Mouse (Mus musculus) embryonic facial prominence, embryonic 15.5 days (tissue): Measurements from ENCODE around the gene Brix1. TPM values are rescaled to one million over a fixed set of nuclear protein-coding genes. Genes with fewer than 3 reads are reported as not detected.

Experiments
- ATAC-seq: fragments of 200-750 bp; cut with Nextera tagmentation; 2 replicates; pipeline ENCODE4 v1.8.0; 2017; ENCODE audit warnings: low read depth, moderate TSS enrichment; ENCODE audit not compliant: insufficient number of reproducible peaks, low FRiP score, low TSS enrichment
- H3K27ac ChIP-seq: fragments of 300-500 bp; sonication (generic); replicated peaks from 2 replicates; pipeline ENCODE4 v1.5.1; 2015; ENCODE audit warnings: mild to moderate bottlenecking, inconsistent platforms
- H3K27me3 ChIP-seq: fragments of 300-500 bp; sonication (generic); 2 replicates; pipeline ENCODE4 v1.6.1; 2015; ENCODE audit warnings: inconsistent platforms
- H3K36me3 ChIP-seq: fragments of 300-500 bp; sonication (generic); 2 replicates; pipeline ENCODE4 v1.6.1; 2015; ENCODE audit warnings: mild to moderate bottlenecking, inconsistent platforms
- H3K4me1 ChIP-seq: fragments of 300-500 bp; sonication (generic); 2 replicates; pipeline ENCODE4 v1.6.1; 2015; ENCODE audit warnings: inconsistent platforms
- H3K4me2 ChIP-seq: fragments of 300-500 bp; sonication (generic); replicated peaks from 2 replicates; pipeline ENCODE4 v1.6.1; 2015; ENCODE audit warnings: mild to moderate bottlenecking, inconsistent platforms
- H3K4me3 ChIP-seq: fragments of 300-500 bp; sonication (generic); replicated peaks from 2 replicates; pipeline ENCODE4 v1.5.1; 2015; ENCODE audit warnings: mild to moderate bottlenecking, inconsistent platforms
- H3K9ac ChIP-seq: fragments of 300-500 bp; sonication (generic); 2 replicates; pipeline ENCODE4 v1.6.1; 2015; ENCODE audit warnings: inconsistent platforms
- H3K9me3 ChIP-seq: fragments of 300-500 bp; sonication (generic); replicated peaks from 2 replicates; pipeline ENCODE4 v1.6.1; 2016; ENCODE audit warnings: inconsistent platforms
- WGBS: fragments of 180-500 bp; shearing (Covaris S2); methylation state at CpG from one replicate; pipeline ENCODE4 v1.1.7; 2015; 5-methylcytosine and 5-hydroxymethylcytosine counted together
- polyA plus RNA-seq: library from polyadenylated mRNA; unstranded; fragments of >200 nt; fragmentation: Nextera tagmentation; extraction: Ambion mirVana; gene quantifications from 2 replicates; pipeline ENCODE4 v1.2.1, GENCODE M21; 2015

Gene Brix1
- polyA plus RNA-seq, 1 experiment from 2014 or later, result 86.0 TPM

DNA sequence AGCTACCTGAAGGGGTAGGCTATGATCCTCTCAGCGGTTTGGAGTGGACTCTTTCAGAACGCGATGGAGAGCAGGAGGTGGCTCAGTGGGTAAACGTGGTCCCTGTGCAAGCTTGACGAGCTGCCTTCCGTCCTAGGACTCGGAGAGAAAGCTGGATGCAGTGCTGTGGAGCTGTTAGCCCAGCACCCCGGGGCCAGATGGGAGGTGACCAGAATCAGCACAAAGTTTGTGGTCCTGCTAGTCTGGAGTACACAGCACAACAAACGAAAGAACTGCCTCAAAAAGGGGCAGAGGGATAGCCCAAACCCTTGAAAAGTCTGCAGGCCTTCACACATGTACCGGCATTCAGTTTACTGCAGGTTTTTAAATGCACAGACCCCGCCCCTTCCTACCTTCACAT is 10.2 kb upstream of the Brix1 start:
- peaks cover 18% of the 10 kb centered on the region for H3K36me3 ChIP-seq
- no peak overlapping the region for H3K4me3 ChIP-seq
- 91% methylated on average over 11 of the region's 11 CpGs for WGBS
- no peak for ATAC-seq
- H3K4me2 ChIP-seq, result no peak overlapping the region
- H3K9me3 ChIP-seq, result no peaks in the 10 kb centered on the region
- H3K9ac ChIP-seq, result no peak overlapping the region
- no peaks in the 10 kb centered on the region for H3K27me3 ChIP-seq
- no peak overlapping the region for H3K27ac ChIP-seq
- no peaks in the 10 kb centered on the region for H3K4me1 ChIP-seq

DNA sequence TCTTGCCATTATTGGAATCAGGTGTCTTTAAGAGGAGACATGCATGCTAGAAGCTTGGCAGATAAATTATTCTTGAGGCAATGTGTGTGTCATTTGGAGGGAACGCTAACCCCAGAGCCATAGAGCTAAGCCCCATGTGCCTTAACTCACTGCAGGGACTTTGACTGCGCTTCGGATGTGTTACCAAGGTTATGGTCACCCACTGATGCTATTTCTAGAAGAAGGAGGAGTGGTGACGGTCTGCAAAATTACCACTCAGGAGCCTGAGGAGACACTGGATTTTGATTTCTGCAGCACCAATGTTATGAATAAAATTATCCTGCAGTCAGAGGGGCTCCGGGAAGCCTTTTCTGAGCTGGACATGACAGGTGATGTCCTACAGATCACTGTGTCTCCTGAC is 4.4 kb upstream of the Brix1 start:
- no peak overlapping the region for H3K9ac ChIP-seq
- ATAC-seq, result no peak
- H3K27me3 ChIP-seq, result no peaks in the 10 kb centered on the region
- peaks cover 15% of the 10 kb centered on the region for H3K4me1 ChIP-seq
- peaks cover 22% of the 10 kb centered on the region for H3K36me3 ChIP-seq
- H3K4me3 ChIP-seq, result no peak overlapping the region
- no peak overlapping the region for H3K27ac ChIP-seq
- no peak overlapping the region for H3K4me2 ChIP-seq
- 71% methylated on average over 5 of the region's 5 CpGs for WGBS
- H3K9me3 ChIP-seq, result no peaks in the 10 kb centered on the region

DNA sequence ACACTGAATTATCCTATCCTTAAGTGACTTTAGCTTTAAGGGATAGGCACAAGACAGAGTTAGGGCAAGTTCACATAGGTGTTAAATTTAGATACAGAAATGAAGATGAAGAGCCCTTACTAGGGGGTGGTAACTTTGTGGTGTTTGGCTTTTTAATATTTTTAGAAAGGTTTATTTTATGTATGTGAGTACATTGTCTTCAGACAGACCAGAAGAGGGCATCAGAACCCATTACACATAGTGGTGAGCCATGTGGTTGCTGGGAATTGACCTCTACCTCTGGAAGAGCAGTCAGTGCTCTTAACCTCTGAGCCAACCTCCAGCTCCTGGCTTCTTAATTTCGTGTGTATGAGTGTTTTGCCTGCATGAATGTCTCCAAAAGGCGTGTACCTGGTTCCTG is 1.5 kb upstream of the Brix1 start:
- no peak overlapping the region for H3K27ac ChIP-seq
- H3K27me3 ChIP-seq, result no peaks in the 10 kb centered on the region
- peaks cover 23% of the 10 kb centered on the region for H3K36me3 ChIP-seq
- peaks cover 25% of the 10 kb centered on the region for H3K4me1 ChIP-seq
- ATAC-seq, result no peak
- H3K4me2 ChIP-seq, result peak overlapping the region; percentile 77
- H3K9ac ChIP-seq, result no peak overlapping the region
- peak overlapping the region; percentile 80; the same call in 1 of the 2 replicates for H3K4me3 ChIP-seq
- WGBS, result 47% methylated on average over 2 of the region's 2 CpGs
- H3K9me3 ChIP-seq, result no peaks in the 10 kb centered on the region

DNA sequence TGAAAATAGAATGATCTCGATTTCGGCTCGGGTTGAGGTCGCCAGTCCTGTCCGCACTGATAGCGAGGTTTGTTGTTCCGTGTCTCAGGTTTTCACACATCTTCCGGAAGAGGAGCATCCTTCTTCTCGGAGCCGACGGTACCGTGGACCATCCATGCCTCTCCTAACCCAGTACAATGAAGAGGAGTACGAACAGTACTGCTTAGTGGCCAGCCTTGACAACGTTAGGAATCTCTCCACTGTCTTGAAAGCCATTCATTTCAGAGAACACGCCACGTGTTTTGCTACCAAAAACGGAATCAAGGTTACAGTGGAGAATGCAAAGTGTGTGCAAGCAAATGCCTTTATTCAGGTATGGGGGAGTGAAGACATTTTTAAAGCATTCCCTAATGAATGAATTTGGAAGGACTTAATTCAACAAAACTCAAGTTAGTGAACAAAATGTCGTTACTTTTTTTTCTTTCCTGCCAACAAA is 655 bp upstream of the Brix1 start:
- ATAC-seq, result 0 out of 2 replicates have a peak, but pooled peaks have one; percentile 10
- H3K4me2 ChIP-seq, result peak overlapping the region; percentile 77
- peak overlapping the region; percentile 71 for H3K27ac ChIP-seq
- peak overlapping the region; percentile 80 for H3K4me3 ChIP-seq
- H3K9me3 ChIP-seq, result no peaks in the 10 kb centered on the region
- H3K4me1 ChIP-seq, result peaks cover 25% of the 10 kb centered on the region
- no peaks in the 10 kb centered on the region for H3K27me3 ChIP-seq
- peaks cover 25% of the 10 kb centered on the region for H3K36me3 ChIP-seq
- 2% methylated on average over 18 of the region's 18 CpGs for WGBS
- H3K9ac ChIP-seq, result peak overlapping the region; percentile 55

GRCm38 (mm10) chr15:10470941-10471340 is 14.8 kb downstream of the Brix1 start:
- Histone ChIP-seq H3K27ac (peak overlapping the region; percentile 9; the same call in 1 of the 2 replicates), H3K4me3 (peak overlapping the region; percentile 85), H3K4me1 (peaks cover 11% of the 10 kb centered on the region; the same call in 1 of the 2 replicates), H3K4me2 (peak overlapping the region; percentile 80), H3K9me3 (no peaks in the 10 kb centered on the region), H3K9ac (peak overlapping the region; percentile 71; the same call in 1 of the 2 replicates), H3K36me3 (peaks cover 15% of the 10 kb centered on the region), H3K27me3 (no peaks in the 10 kb centered on the region)
- WGBS, result 13% methylated on average over 3 of the region's 3 CpGs
- ATAC-seq, result no peak

DNA sequence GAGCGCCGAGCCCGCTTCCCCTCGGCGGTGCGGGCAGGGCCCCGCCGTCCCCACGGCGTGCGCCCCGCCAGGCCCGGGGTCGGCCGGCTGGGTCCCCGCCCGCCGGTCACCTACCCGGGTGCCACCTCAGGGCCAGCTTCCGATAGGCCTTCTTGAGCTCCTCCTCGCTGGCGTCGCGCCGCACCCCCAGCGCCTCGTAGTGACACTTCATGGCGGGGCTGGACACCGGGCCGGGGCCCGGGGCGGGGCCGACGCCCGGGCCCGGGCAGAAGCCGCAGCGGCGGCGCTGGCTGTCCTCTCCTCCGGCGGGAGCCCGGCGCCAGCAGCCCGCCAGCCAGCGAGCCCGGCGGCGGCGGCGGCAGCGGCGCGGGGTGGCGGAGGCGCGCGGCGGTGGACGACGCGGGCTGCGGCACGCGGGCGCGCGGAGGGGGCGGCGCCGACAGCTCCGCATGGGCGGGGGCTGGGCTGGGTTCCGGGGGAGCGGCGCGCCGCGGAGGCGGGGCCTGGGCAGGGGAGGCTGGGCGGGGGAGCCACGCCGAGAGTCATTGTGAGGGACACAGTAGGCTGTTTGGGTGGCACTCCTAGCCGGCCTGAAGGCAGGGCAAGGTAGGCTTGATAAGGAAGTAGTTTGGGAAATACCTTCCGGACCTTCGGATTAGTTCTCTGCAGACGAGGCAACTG is 15.5 kb downstream of the Brix1 start, which contains the start of gene Dnajc21:
Gene Dnajc21, minus strand, starts transcription at position 366 of the 681 bp plus-strand sequence.
- peak within 1 kb of the TSS; percentile 81 for H3K27ac ChIP-seq
- H3K4me3 ChIP-seq, result peak within 1 kb of the TSS; percentile 85
- no peaks in the 10 kb centered on the region for H3K9me3 ChIP-seq
- ATAC-seq, result peak; percentile 94
- H3K27me3 ChIP-seq, result no peaks in the 10 kb centered on the region
- WGBS, result 0% methylated on average over 80 of the region's 87 CpGs
- peak within 1 kb of the TSS; percentile 71 for H3K9ac ChIP-seq
- H3K4me1 ChIP-seq, result peaks cover 11% of the 10 kb centered on the region; the same call in 1 of the 2 replicates
- peak within 1 kb of the TSS; percentile 80 for H3K4me2 ChIP-seq
- H3K36me3 ChIP-seq, result peaks cover 8% of the 10 kb centered on the region

DNA sequence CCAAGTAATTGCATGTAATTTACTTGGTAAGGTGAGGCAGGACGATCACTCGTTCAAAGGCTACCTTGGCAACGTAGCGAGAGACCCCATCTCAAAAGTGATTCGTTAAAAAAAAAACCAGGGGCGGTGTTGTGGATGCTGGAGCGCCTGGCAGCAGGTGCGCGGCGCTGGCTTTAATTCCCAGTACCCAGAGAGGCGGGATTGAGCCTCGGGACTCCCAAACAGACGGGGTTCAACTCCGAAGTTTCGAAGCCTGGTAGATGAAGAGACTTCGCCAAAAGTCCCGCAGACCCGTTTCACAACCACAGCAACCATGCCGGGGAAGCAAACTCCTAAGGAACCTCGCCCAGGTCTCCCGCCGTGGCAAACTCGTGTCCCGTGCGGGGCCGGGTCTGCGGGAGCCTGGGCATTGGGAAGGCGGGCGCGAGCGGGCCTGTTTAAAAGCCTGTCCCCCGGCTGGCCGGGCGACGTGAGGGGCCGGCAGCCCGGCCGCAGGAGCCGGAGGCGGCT is 16.1 kb downstream of the Brix1 start:
- Histone ChIP-seq H3K27me3 (no peaks in the 10 kb centered on the region), H3K27ac (peak overlapping the region; percentile 81), H3K36me3 (peaks cover 4% of the 10 kb centered on the region; the same call in 1 of the 2 replicates), H3K4me3 (peak overlapping the region; percentile 85), H3K4me2 (peak overlapping the region; percentile 80), H3K4me1 (peaks cover 11% of the 10 kb centered on the region; the same call in 1 of the 2 replicates), H3K9ac (peak overlapping the region; percentile 71), H3K9me3 (no peaks in the 10 kb centered on the region)
- ATAC-seq, result peak; percentile 1; the same call in 1 of the 2 replicates
- WGBS, result under 1% methylated on average over 39 of the region's 40 CpGs

GRCm38 (mm10) chr15:10468761-10469160 is 17.0 kb downstream of the Brix1 start:
- WGBS, result 74% methylated on average over 3 of the region's 3 CpGs
- no peaks in the 10 kb centered on the region for H3K9me3 ChIP-seq
- no peaks in the 10 kb centered on the region for H3K27me3 ChIP-seq
- H3K4me2 ChIP-seq, result peak overlapping the region; percentile 80; the same call in 1 of the 2 replicates
- H3K27ac ChIP-seq, result no peak overlapping the region
- no peak overlapping the region; the same call in 1 of the 2 replicates for H3K4me3 ChIP-seq
- no peaks in the 10 kb centered on the region for H3K36me3 ChIP-seq
- peaks cover 11% of the 10 kb centered on the region; the same call in 1 of the 2 replicates for H3K4me1 ChIP-seq
- ATAC-seq, result no peak
- no peak overlapping the region for H3K9ac ChIP-seq

DNA sequence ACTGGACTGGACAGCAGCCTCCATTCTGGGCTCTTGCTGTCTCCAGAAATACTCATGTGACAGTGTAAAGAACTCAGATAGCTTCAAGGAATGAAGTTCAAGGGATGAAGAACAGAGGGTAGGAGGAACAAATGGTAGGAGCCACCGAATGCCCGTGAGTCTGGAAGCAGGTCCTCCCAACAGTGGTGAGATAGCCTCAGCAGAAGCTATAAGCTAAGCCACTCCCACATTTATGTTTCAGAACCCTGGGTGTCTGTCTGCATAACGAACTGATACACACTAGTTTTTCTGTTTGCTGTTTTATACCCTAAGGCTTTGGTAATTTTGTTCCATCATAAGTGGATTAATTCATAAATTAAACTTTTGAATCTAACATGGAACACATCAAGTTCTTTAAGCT is 21.1 kb downstream of the Brix1 start:
- H3K27ac ChIP-seq, result no peak overlapping the region
- 89% methylated on average over 3 of the region's 3 CpGs for WGBS
- ATAC-seq, result no peak
- H3K4me1 ChIP-seq, result peaks cover 11% of the 10 kb centered on the region; the same call in 1 of the 2 replicates
- H3K9me3 ChIP-seq, result no peaks in the 10 kb centered on the region
- H3K9ac ChIP-seq, result no peak overlapping the region
- no peaks in the 10 kb centered on the region for H3K27me3 ChIP-seq
- H3K4me3 ChIP-seq, result no peak overlapping the region
- H3K36me3 ChIP-seq, result peaks cover 23% of the 10 kb centered on the region
- H3K4me2 ChIP-seq, result no peak overlapping the region

DNA sequence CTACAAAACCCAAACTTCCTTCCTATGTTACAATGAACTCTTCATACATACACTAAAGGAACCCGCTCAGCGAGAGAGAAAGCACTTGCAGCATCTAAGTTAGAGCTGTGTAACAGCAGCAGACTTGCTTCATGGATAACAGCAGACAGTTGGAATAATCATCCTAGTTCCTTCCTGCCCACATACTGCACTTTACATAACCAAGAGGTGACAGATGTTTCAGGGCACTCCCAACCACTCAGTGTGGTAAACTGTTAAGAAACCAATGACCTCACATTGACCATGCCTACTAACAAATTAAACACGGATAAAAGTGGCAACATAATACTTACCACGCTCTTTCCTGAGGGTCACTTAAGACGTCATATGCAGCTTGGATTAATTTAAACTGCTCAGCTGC is 22.2 kb downstream of the Brix1 start:
- H3K4me3 ChIP-seq, result no peak overlapping the region
- no peak overlapping the region for H3K27ac ChIP-seq
- H3K4me1 ChIP-seq, result 0 out of 2 replicates have a peak, but pooled peaks cover under 1% of the 10 kb centered on the region
- no peak overlapping the region for H3K4me2 ChIP-seq
- no peak; the same call in 1 of the 2 replicates for ATAC-seq
- H3K27me3 ChIP-seq, result no peaks in the 10 kb centered on the region
- H3K9ac ChIP-seq, result no peak overlapping the region
- H3K36me3 ChIP-seq, result peaks cover 31% of the 10 kb centered on the region
- H3K9me3 ChIP-seq, result no peaks in the 10 kb centered on the region
- WGBS, result 60% methylated on average over 5 of the region's 5 CpGs

DNA sequence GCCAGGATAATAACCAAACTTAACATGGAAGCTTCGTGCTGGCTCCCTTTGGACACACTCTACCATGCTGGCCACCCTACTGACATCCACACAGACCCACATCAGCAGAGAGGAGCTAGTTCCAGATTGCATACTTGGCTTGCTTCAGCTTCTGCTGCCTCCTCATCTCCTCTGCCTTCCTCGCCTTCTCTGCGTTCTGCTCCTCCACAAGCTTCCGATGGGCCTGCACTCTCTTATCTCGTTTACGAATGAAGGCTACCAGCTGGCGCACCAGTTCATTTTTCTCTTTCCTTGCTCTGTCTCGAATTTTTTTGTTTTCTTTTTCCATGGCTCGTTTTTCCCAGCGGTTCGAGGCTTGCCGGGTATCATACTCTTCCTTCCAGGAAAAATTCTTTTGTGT is 24.8 kb downstream of the Brix1 start:
- Histone ChIP-seq H3K4me3 (no peak overlapping the region), H3K27me3 (no peaks in the 10 kb centered on the region), H3K9me3 (no peaks in the 10 kb centered on the region), H3K4me1 (no peaks in the 10 kb centered on the region), H3K27ac (no peak overlapping the region), H3K4me2 (no peak overlapping the region), H3K36me3 (peaks cover 44% of the 10 kb centered on the region), H3K9ac (no peak overlapping the region)
- no peak for ATAC-seq
- 86% methylated on average over 12 of the region's 12 CpGs for WGBS
